ENCODE assay signal across 8 mouse cellular contexts in the genomic region with DNA sequence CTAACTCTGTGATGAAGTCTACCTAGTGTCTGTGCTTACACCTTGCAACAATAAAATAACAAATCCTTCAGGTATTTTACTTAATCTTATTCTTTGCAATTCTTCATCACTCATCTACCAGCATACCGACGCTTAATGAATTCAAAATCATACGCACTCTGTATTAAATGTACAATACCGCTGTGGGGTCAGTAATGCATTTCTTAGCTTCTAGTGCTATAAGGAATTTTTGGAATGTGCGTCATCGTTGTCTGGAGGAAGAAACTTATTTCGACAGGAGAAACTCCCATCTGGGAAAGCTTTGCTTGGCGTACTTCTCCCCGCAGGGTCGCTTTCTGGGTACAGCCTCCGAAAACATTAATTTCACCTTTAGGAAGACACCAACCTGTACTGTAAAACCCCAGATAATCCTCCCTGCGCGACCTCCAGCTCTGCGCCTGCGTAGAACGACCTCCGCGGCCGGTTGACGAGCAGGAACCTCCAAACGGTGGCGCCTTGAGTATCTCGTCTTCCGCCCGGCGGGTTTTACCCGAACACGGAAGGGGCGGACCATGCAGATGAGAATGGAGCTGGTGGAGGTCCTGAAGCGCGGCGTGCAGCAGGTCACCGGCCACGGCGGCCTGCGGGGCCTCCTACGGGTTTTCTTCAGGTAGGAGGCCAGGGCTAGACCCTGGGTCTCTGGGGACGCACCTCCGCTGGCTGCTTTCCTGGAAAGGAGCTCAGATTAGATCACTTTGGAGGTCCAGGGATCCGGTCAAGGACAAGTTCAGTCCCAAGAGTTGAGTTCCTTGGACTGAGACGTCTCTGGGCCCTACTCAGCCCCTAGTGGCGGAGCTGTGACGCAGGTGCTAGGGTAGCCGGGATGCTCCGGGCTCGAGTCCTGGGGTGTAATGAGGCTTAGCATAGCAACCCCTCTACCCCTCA. TPM values are rescaled to one million over a fixed set of nuclear protein-coding genes. Genes with fewer than 3 reads are reported as not detected.
A peak's percentile ranks its signal among the peaks of the same experiment; 100 is the strongest.
DNase-seq lines count a peak whose midpoint lies in the region; ATAC-seq and TF ChIP-seq lines count a peak whose summit lies in the region.

Gene Ndufa12 (plus strand): TSS at position 239 of the 924 bp plus-strand sequence.

- H3K9ac ChIP-seq in forebrain, embryonic 12.5 days: peak within 1 kb of the TSS; percentile 67
- peak within 1 kb of the TSS; percentile 64 for H3K9ac ChIP-seq in heart, postnatal 0 days (replicated peaks; ENCODE audit: low read depth, low read length)
- peak within 1 kb of the TSS; percentile 83 for H3K9ac ChIP-seq in liver, embryonic 16.5 days (ENCODE audit: low read depth, low read length)
- H3K9ac ChIP-seq in neural tube, embryonic 13.5 days: peak within 1 kb of the TSS; percentile 78

- peak; percentile 38 for TF ChIP-seq CTCF in E14TG2a.4 (conservative IDR thresholded peaks at IDR 0.05; ENCODE audit: low read length)
- TF ChIP-seq CTCF in heart, postnatal 0 days (IDR thresholded peaks at IDR 0.05; ENCODE audit: low read depth): peak; percentile 60
- TF ChIP-seq CTCF in testis, adult 2 months (IDR thresholded peaks at IDR 0.05; ENCODE audit: control insufficient read depth, insufficient read depth, insufficient replicate concordance, low read depth, low read length): peak; percentile 30

- H3K4me1 ChIP-seq in E14TG2a.4 (replicated peaks; ENCODE audit: low read depth, low read length): peaks cover 4% of the 10 kb centered on the region; the same call in 1 of the 2 replicates
- H3K4me1 ChIP-seq in forebrain, embryonic 12.5 days: peaks cover 10% of the 10 kb centered on the region
- 0 out of 2 replicates have a peak, but pooled peaks cover 6% of the 10 kb centered on the region for H3K4me1 ChIP-seq in heart, postnatal 0 days (ENCODE audit: control insufficient read depth, insufficient read depth)
- H3K4me1 ChIP-seq in liver, embryonic 16.5 days (ENCODE audit: control insufficient read depth, low read depth, low read length): peaks cover 5% of the 10 kb centered on the region
- H3K4me1 ChIP-seq in neural tube, embryonic 13.5 days (replicated peaks): peaks cover 27% of the 10 kb centered on the region
- H3K4me1 ChIP-seq in testis, adult 2 months (ENCODE audit: control insufficient read depth, insufficient read depth, low read length): peaks cover 2% of the 10 kb centered on the region

- peak; percentile 81 for TF ChIP-seq POLR2A in testis, adult 2 months (IDR thresholded peaks at IDR 0.05; ENCODE audit: control insufficient read depth, low read depth, low read length)

- peak within 1 kb of the TSS; percentile 81 for H3K27ac ChIP-seq in forebrain, embryonic 12.5 days
- peak within 1 kb of the TSS; percentile 82 for H3K27ac ChIP-seq in heart, postnatal 0 days (ENCODE audit: low read depth)
- H3K27ac ChIP-seq in liver, embryonic 16.5 days (ENCODE audit: low read length): peak within 1 kb of the TSS; percentile 66
- peak within 1 kb of the TSS; percentile 84 for H3K27ac ChIP-seq in neural tube, embryonic 13.5 days (replicated peaks)
- peak within 1 kb of the TSS; percentile 79 for H3K27ac ChIP-seq in testis, adult 2 months (ENCODE audit: control insufficient read depth, insufficient read depth, low read depth, low read length)

- no peaks in the 10 kb centered on the region for H3K9me3 ChIP-seq in E14TG2a.4 (ENCODE audit: low read length)
- no peaks in the 10 kb centered on the region for H3K9me3 ChIP-seq in forebrain, embryonic 12.5 days
- H3K9me3 ChIP-seq in heart, postnatal 0 days (replicated peaks; ENCODE audit: control insufficient read depth, low read length): no peaks in the 10 kb centered on the region
- no peaks in the 10 kb centered on the region for H3K9me3 ChIP-seq in liver, embryonic 16.5 days (replicated peaks; ENCODE audit: control insufficient read depth, low read length)
- H3K9me3 ChIP-seq in neural tube, embryonic 13.5 days: no peaks in the 10 kb centered on the region

- peak within 1 kb of the TSS; percentile 78 for H3K4me2 ChIP-seq in forebrain, embryonic 12.5 days
- H3K4me2 ChIP-seq in heart, postnatal 0 days (ENCODE audit: low read depth, low read length): peak within 1 kb of the TSS; percentile 71
- H3K4me2 ChIP-seq in liver, embryonic 16.5 days (ENCODE audit: low read depth, low read length): peak within 1 kb of the TSS; percentile 82
- peak within 1 kb of the TSS; percentile 87 for H3K4me2 ChIP-seq in neural tube, embryonic 13.5 days

- ATAC-seq in forebrain, embryonic 12.5 days (ENCODE audit: low FRiP score): peak; percentile 94
- ATAC-seq in heart, postnatal 0 days (ENCODE audit: insufficient read depth, low read depth): peak; percentile 97
- ATAC-seq in liver, embryonic 16.5 days (ENCODE audit: low read depth): peak; percentile 95
- ATAC-seq in neural tube, embryonic 13.5 days (ENCODE audit: low read depth): peak; percentile 95

- peak within 1 kb of the TSS; percentile 89 for H3K4me3 ChIP-seq in E14TG2a.4 (replicated peaks; ENCODE audit: low read length)
- H3K4me3 ChIP-seq in forebrain, embryonic 12.5 days (replicated peaks): peak within 1 kb of the TSS; percentile 81
- H3K4me3 ChIP-seq in heart, postnatal 0 days (ENCODE audit: low read depth, low read length): peak within 1 kb of the TSS; percentile 64
- H3K4me3 ChIP-seq in liver, embryonic 16.5 days (ENCODE audit: low read depth, low read length): peak within 1 kb of the TSS; percentile 90
- peak within 1 kb of the TSS; percentile 71 for H3K4me3 ChIP-seq in neural tube, embryonic 13.5 days
- H3K4me3 ChIP-seq in testis, adult 2 months (ENCODE audit: control insufficient read depth, low read depth, low read length): peak within 1 kb of the TSS; percentile 85

- peak; percentile 90 for DNase-seq in c-Kit-positive CD71-positive TER-119-positive erythroid progenitor cells, embryonic 14.5 days (ENCODE audit: low spot score)
- peak; percentile 88 for DNase-seq in heart, postnatal 0 days (ENCODE audit: low spot score)
- DNase-seq in kidney, postnatal 4 days: peak; percentile 96 to 97

- peaks cover 23% of the 10 kb centered on the region for H3K36me3 ChIP-seq in E14TG2a.4 (ENCODE audit: insufficient read depth, low read length)
- peaks cover 42% of the 10 kb centered on the region for H3K36me3 ChIP-seq in forebrain, embryonic 12.5 days (replicated peaks)
- peaks cover 35% of the 10 kb centered on the region for H3K36me3 ChIP-seq in heart, postnatal 0 days (replicated peaks; ENCODE audit: control insufficient read depth, insufficient read depth, low read length)
- H3K36me3 ChIP-seq in liver, embryonic 16.5 days (ENCODE audit: control insufficient read depth, insufficient read depth): peaks cover 2% of the 10 kb centered on the region
- H3K36me3 ChIP-seq in neural tube, embryonic 13.5 days: peaks cover 37% of the 10 kb centered on the region
- H3K36me3 ChIP-seq in testis, adult 2 months (ENCODE audit: control insufficient read depth, insufficient read depth, low read length): no peaks in the 10 kb centered on the region; the same call in none of the 2 replicates

- under 1% methylated on average over 46 of the region's 46 CpGs for WGBS in forebrain, embryonic 12.5 days
- WGBS in heart, postnatal 0 days: under 1% methylated on average over 46 of the region's 46 CpGs
- WGBS in liver, embryonic 16.5 days (ENCODE audit: insufficient replicate concordance): under 1% methylated on average over 46 of the region's 46 CpGs
- under 1% methylated on average over 46 of the region's 46 CpGs for WGBS in neural tube, embryonic 13.5 days

- TF ChIP-seq EP300 in heart, postnatal 0 days (IDR thresholded peaks at IDR 0.05; ENCODE audit: low read depth): no peak; the same call in 1 of the 2 replicates

- H3K27me3 ChIP-seq in E14TG2a.4 (ENCODE audit: insufficient read depth, low read length): no peaks in the 10 kb centered on the region
- H3K27me3 ChIP-seq in forebrain, embryonic 12.5 days: no peaks in the 10 kb centered on the region
- no peaks in the 10 kb centered on the region for H3K27me3 ChIP-seq in heart, postnatal 0 days (ENCODE audit: control insufficient read depth, insufficient read depth, low read length)
- H3K27me3 ChIP-seq in liver, embryonic 16.5 days (ENCODE audit: control insufficient read depth, insufficient read depth, low read depth, low read length): no peaks in the 10 kb centered on the region
- H3K27me3 ChIP-seq in neural tube, embryonic 13.5 days: no peaks in the 10 kb centered on the region
- H3K27me3 ChIP-seq in testis, adult 2 months (ENCODE audit: control insufficient read depth, insufficient read depth, low read length): no peaks in the 10 kb centered on the region

RNA-seq across cellular contexts. Expression of gene Ndufa12, which starts in this region (rescaled TPM):
- 445 and 465 TPM in 2 replicates for polyA plus RNA-seq in forebrain, embryonic 12.5 days (2016; fragmentation: Nextera tagmentation; extraction: Ambion mirVana)
- total RNA-seq in heart, postnatal 0 days (2014; rRNA removed; ENCODE audit: low replicate concordance): 400 and 502 TPM in 2 replicates
- polyA plus RNA-seq in heart, postnatal 0 days (2015; fragmentation: Nextera tagmentation; extraction: Ambion mirVana): 1,221 and 1,258 TPM in 2 replicates
- polyA plus RNA-seq in liver, embryonic 16.5 days (2015; fragmentation: Nextera tagmentation; extraction: Ambion mirVana): 132 and 133 TPM in 2 replicates
- polyA plus RNA-seq in neural tube, embryonic 13.5 days (2015; fragmentation: Nextera tagmentation; extraction: Ambion mirVana): 388 and 433 TPM in 2 replicates
- polyA plus RNA-seq in testis, adult 2 months (2012; rRNA removed): 195 and 218 TPM in 2 replicates

Comparison
In these comparisons a context has a peak if more than half of its experiments do, and no peak if none do; other contexts are left out.
1. Peak in every context shown above with its lines: DNase-seq, ATAC-seq, H3K4me3 ChIP-seq and H3K27ac ChIP-seq.